Mouse (Mus musculus) large intestine, adult 2 months (tissue): ENCODE data around the gene Snx9. TPM values are rescaled to one million over a fixed set of nuclear protein-coding genes. Genes with fewer than 3 reads are reported as not detected.

Experiments
- DNase-seq: peaks from one replicate; pipeline ENCODE4 v3.0.0-alpha.2; 2012; ENCODE audit warnings: low read depth, low spot score
- WGBS: fragments of 180-500 bp; shearing (Covaris S2); methylation state at CpG from one replicate; pipeline ENCODE4 v1.1.7; 2018; 5-methylcytosine and 5-hydroxymethylcytosine counted together
- polyA plus RNA-seq: library from polyadenylated mRNA; depleted of rRNA; stranded (reverse); fragments of >200 nt; gene quantifications from 2 replicates; pipeline ENCODE4 v1.2.3, GENCODE M21; 2012

Snx9 gene
- polyA plus RNA-seq, 1 experiment, result 42.8 TPM

GRCm38 (mm10) chr17:5868319-5869031, 27.3 kb downstream of the Snx9 start:
- DNase-seq, result no peak
- 29% methylated on average over 7 of the region's 7 CpGs for WGBS

GRCm38 (mm10) chr17:5869461-5869860, 28.3 kb downstream of the Snx9 start:
- WGBS, result 73% methylated on average over 3 of the region's 3 CpGs
- DNase-seq, result no peak

GRCm38 (mm10) chr17:5870002-5870401, 28.9 kb downstream of the Snx9 start:
- no peak for DNase-seq
- WGBS, result 73% methylated on average over 5 of the region's 5 CpGs

GRCm38 (mm10) chr17:5870696-5871095, 29.6 kb downstream of the Snx9 start:
- DNase-seq, result no peak
- WGBS, result 97% methylated on average over 11 of the region's 11 CpGs

- DNase-seq, result no peak
- 36% methylated on average over 12 of the region's 12 CpGs for WGBS
These were observed 31.4 kb downstream of the Snx9 start for GRCm38 (mm10) chr17:5872506-5872905.

- WGBS, result 90% methylated on average over 1 of the region's 1 CpGs
These were observed 33.4 kb downstream of the Snx9 start for GRCm38 (mm10) chr17:5874565-5874964.

GRCm38 (mm10) chr17:5877611-5878157, 36.6 kb downstream of the Snx9 start:
- 90% methylated on average over 10 of the region's 10 CpGs for WGBS
- no peak for DNase-seq

More at GRCm38 (mm10) chr17:5874565-5874964, 33.4 kb downstream of the Snx9 start:
- no peak for DNase-seq

- WGBS, result 90% methylated on average over 4 of the region's 4 CpGs
- no peak for DNase-seq
These were observed 37.7 kb downstream of the Snx9 start for GRCm38 (mm10) chr17:5878878-5879277.

GRCm38 (mm10) chr17:5885474-5885873, 44.3 kb downstream of the Snx9 start:
- WGBS, result 40% methylated on average over 8 of the region's 8 CpGs
- DNase-seq, result no peak

GRCm38 (mm10) chr17:5886181-5886810, 45.2 kb downstream of the Snx9 start:
- 77% methylated on average over 6 of the region's 6 CpGs for WGBS

GRCm38 (mm10) chr17:5886943-5887800, 46.0 kb downstream of the Snx9 start:
- WGBS, result 55% methylated on average over 20 of the region's 20 CpGs
- no peak for DNase-seq

More at GRCm38 (mm10) chr17:5886181-5886810, 45.2 kb downstream of the Snx9 start:
- DNase-seq, result no peak

GRCm38 (mm10) chr17:5890429-5890828, 49.3 kb downstream of the Snx9 start:
- WGBS, result 21% methylated on average over 8 of the region's 8 CpGs
- DNase-seq, result no peak

GRCm38 (mm10) chr17:5891933-5892683, 51.0 kb downstream of the Snx9 start:
- WGBS, result 39% methylated on average over 9 of the region's 9 CpGs
- no peak for DNase-seq

- peak; percentile 90 for DNase-seq
- 27% methylated on average over 7 of the region's 7 CpGs for WGBS
These were observed 52.0 kb downstream of the Snx9 start for GRCm38 (mm10) chr17:5893092-5893491.

- WGBS, result 43% methylated on average over 7 of the region's 7 CpGs
- no peak for DNase-seq
These were observed 52.5 kb downstream of the Snx9 start for GRCm38 (mm10) chr17:5893574-5894148.

GRCm38 (mm10) chr17:5896066-5896465, 54.9 kb downstream of the Snx9 start:
- 23% methylated on average over 4 of the region's 4 CpGs for WGBS
- peak; percentile 54 for DNase-seq

- 74% methylated on average over 7 of the region's 7 CpGs for WGBS
- no peak for DNase-seq
These were observed 55.5 kb downstream of the Snx9 start for GRCm38 (mm10) chr17:5896607-5897006.

GRCm38 (mm10) chr17:5897326-5898200, 56.4 kb downstream of the Snx9 start:
- no peak for DNase-seq
- WGBS, result 90% methylated on average over 17 of the region's 17 CpGs
